Mouse (Mus musculus) cerebellum, postnatal 10 days (tissue): ENCODE measurements around the gene Asic4.

Experiments used
- DNase-seq, 2 experiments: peaks; one replicate each; pipeline ENCODE4 v3.0.0; 2021; ENCODE audit warnings: mixed read lengths in 2 of 2

Asic4 gene

GRCm38 (mm10) chr1:75504256-75505045 lies 54.2 kb downstream of the Asic4 start:
- DNase-seq, result no peak

DNA sequence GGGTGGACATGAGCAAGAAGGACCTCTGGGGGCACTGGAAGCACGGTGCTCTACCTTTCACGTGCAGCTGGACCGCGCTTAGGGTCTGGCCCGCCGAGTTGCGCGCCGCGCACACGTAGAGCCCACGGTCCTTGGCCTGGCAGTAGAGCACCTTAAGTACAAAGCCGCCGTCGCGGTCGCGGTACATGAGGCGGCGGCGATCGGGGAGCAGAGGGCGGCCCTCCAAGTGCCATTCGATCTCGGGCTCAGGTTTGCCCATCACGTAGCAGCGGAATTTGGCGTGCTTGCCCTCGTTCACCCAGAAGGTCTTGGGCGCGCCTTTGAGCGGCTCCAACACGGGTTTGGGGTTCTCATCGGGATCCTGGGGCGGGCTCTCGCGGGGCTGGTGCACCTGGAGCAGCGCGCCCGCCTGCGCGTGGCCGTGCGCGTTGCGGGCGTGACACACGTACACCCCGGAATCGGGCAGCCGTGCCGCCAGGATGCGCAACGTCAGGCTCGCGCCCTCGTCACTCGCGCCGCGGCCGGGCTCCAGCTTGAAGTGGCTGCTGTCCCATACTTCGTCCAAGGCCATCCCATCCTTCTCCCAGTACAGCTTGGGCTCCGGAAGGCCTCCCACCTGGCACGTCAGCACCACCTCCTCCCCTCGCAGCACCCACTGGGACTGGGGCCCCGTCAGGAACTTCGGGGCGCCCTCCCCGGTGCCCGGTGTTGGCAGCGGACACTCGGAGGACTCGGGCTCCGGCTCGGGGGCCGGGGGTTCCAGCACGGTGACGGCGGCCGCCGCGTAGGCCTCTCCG lies 55.1 kb downstream of the Asic4 start:
- peak; percentile 90 to 91 for DNase-seq

DNA sequence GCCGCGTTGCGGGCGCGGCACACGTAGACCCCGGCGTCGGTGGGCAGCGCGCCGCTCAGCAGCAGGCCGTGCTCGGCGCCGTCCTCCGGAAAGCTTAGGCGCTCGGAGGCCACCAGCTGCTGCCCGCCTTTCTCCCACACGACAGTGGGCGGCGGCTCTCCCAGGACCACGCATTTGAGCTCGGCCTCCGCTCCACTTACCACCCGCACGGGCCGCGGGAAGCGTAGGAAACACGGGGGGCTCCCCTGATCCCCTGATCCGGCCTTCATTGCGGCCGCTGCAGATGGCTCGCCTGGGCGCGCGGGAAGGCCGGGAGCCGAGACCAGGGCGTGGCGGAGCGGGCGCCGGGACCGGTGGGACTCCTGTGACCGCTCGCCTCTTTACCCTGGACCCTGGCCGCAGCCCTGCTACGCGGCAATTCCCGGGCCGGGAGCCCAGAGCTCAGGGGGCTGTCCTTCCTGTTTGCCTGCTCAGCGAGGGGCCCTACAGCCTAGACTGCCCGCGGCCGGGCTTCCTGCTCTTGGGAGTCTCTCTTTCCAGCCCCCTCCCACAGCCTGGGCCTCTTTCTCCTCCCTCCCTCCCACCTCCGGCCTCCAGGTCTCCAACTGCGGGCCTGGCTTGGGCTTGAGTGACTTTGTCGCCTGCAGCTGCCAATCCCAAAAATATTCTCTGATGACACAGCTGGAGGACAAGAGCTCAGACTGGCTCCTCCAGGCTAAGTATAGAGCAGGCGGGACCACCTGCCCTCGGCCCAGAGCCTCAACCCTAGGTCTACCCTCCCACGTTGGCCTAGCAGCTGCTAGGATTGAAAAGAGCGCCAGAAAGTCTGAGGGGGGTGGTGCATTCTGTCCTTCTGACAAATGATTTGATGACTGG lies 56.0 kb downstream of the Asic4 start, which contains the start of gene Obsl1:
Obsl1 (minus strand) TSS at position 497 of the 876 bp plus-strand sequence.
- DNase-seq, result peak; percentile 80 to 82

DNA sequence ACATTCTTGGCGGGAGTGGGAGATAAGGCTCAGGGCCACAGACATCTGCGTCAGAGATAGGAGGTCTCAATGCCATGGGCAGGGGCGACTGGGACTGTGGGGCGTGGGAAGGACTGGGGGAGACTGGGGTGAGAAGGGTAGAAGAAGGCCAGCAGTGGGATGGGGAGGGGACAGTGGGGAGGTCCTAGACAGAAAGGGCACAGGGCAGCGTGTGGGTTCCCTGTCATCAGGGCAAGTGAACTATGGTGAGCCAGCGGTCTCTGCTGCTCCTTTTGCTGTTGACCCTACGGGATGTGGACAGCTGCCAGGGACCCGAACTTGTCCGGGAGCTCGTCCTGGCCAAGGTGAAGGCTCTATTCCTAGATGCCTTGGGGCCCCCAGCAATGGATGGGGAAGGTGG lies 56.8 kb downstream of the Asic4 start, which contains the start of gene Inha:
Inha (plus strand) TSS at position 72 of the 400 bp plus-strand sequence.
- peak; percentile 49 to 52 for DNase-seq

GRCm38 (mm10) chr1:75509586-75509985 lies 59.4 kb downstream of the Asic4 start:
- no peak for DNase-seq

GRCm38 (mm10) chr1:75510154-75510553 lies 59.9 kb downstream of the Asic4 start:
- DNase-seq, result no peak

GRCm38 (mm10) chr1:75511437-75512210 lies 61.4 kb downstream of the Asic4 start:
- no peak for DNase-seq

- no peak for DNase-seq
These were observed 62.3 kb downstream of the Asic4 start for GRCm38 (mm10) chr1:75512550-75512949.

GRCm38 (mm10) chr1:75516703-75517380 lies 66.6 kb downstream of the Asic4 start:
- DNase-seq, result no peak

DNA sequence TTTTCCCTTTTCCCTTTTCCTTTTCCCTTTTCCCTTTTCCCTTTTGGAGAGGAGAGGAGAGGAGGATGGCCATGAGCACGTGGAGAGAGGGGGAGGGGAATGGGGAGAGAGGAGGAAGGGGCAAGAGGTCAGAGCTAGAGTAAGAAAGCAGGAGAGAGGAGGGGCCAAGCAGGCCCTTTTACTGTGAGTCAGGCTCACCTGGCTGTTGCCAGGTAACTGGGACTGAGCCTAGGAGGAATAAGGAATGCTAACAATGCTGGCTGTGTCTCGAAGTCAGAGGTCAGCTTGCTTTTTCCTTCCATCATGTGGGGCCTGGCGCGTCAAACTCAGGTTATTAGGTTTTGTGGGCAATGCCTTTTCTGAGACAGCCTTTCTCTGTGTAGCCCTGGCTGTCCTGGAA lies 67.7 kb downstream of the Asic4 start:
- DNase-seq, result no peak

GRCm38 (mm10) chr1:75518427-75518826 lies 68.2 kb downstream of the Asic4 start:
- no peak for DNase-seq

GRCm38 (mm10) chr1:75519576-75519975 lies 69.3 kb downstream of the Asic4 start:
- DNase-seq, result no peak

GRCm38 (mm10) chr1:75521321-75522031 lies 71.2 kb downstream of the Asic4 start, which contains the start of gene Stk11ip:
Gene Stk11ip, plus strand, starts transcription at chr1:75521529.
- DNase-seq, result peak; percentile 93 to 94
